Mouse (Mus musculus) heart, adult 11 months (tissue): ENCODE data around the gene H13.

ENCODE experiments used
- DNase-seq: peaks from one replicate; pipeline ENCODE4 v3.0.0; 2022

The H13 gene

GRCm38 (mm10) chr2:152736090-152736601 lies 66.9 kb downstream of the H13 start, which contains the start of gene Id1:
Gene Id1, plus strand, starts transcription at chr2:152736251.
- DNase-seq: peak; percentile 100

- DNase-seq: peak; percentile 94
Observed at GRCm38 (mm10) chr2:152736748-152737147, 67.5 kb downstream of the H13 start.

- peak; percentile 97 for DNase-seq
Observed at GRCm38 (mm10) chr2:152737306-152738221, 68.3 kb downstream of the H13 start.

- no peak for DNase-seq
Observed at GRCm38 (mm10) chr2:152738341-152738740, 69.1 kb downstream of the H13 start.

- DNase-seq: peak; percentile 99
Observed at GRCm38 (mm10) chr2:152739031-152739841, 70.0 kb downstream of the H13 start.

GRCm38 (mm10) chr2:152739842-152740260 lies 70.6 kb downstream of the H13 start:
- DNase-seq: peak; percentile 96

- peak; percentile 91 for DNase-seq
Observed at GRCm38 (mm10) chr2:152740490-152740889, 71.2 kb downstream of the H13 start.

GRCm38 (mm10) chr2:152741153-152742041 lies 72.1 kb downstream of the H13 start:
- DNase-seq: peak; percentile 98

GRCm38 (mm10) chr2:152742435-152742834 lies 73.2 kb downstream of the H13 start:
- DNase-seq: peak; percentile 98

GRCm38 (mm10) chr2:152753944-152754711 lies 84.9 kb downstream of the H13 start, which contains the start of gene Cox4i2:
Gene Cox4i2, plus strand, starts transcription at chr2:152754173.
- DNase-seq: peak; percentile 96

GRCm38 (mm10) chr2:152756474-152757393 lies 87.5 kb downstream of the H13 start:
- peak; percentile 92 for DNase-seq

GRCm38 (mm10) chr2:152757478-152757877 lies 88.2 kb downstream of the H13 start:
- no peak for DNase-seq
